Mouse (Mus musculus) kidney, adult 11 months (tissue): ENCODE measurements at regions not wholly inside any gene's neighbourhood (a gene's known extent, or its start where the extent isn't known, plus 50 kb on each side); places are given as distances from the start of the nearest gene placed in this dataset.
"Not testable (repeated sequence)": the region's sequence is repeated elsewhere in the genome, so short reads cannot be mapped to it uniquely, and the experiment has no call there.

Source experiments
- DNase-seq: peaks from one replicate; pipeline ENCODE4 v3.0.0; 2022

DNA sequence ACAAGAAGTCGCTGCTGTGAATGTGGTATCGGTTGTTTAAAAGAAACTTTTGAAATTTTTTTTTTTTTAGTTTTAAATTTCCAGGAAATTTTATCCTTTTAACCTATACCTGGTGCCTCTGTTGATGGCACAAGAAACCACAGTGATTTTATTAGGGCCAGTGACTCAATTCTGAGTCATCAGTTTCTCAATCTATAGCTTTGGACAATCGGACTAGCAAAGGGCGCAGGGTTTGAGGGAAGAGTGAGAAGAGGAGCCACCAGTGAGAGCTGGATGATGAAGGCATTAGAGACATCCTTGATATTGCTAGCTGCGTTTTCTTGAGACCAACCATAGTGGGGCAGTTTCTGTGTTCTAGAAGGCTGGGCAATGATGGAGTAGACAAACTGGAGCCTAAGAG, 55.4 kb upstream of the Il33 start:
- no peak for DNase-seq

DNA sequence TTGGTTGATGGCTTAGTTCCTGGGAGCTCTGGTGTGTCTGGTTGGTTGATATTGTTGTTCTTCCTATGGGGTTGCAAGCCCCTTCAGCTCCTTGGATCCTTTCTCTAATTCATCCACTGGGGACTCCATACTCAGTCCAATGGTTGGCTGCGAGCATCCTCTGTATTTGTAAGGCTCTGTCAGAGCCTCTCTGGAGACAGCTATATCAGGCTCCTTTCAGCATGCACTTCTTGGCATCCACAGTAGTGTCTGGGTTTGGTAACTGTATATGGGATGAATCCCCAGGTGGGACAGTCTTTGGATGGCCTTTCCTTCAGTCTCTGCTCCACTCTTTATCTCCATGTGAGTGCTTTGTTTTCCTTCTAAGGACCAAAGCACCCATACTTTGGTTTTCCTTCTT, 55.9 kb upstream of the Ranbp6 start:
- not testable (repeated sequence) for DNase-seq

DNA sequence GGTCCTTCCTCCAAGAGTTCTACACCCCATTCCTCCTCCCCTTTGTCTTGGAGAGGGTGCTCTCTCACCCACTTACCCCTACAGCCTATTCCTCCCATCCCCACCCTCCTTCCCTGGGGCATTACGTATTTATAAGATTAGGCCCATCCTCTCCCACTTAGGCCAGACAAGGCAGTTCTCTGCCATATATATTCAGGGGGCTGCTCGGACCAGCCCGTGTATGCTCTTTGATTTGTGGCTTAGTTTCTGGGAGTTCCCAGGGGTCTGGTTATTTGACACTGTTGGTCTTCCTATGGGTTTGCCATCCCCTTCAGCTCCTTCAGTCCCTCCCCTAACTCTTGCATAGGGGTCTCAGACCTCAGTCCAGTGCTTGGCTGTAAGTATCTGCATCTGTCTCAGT, 54.0 kb upstream of the Ranbp6 start:
- DNase-seq = no peak

DNA sequence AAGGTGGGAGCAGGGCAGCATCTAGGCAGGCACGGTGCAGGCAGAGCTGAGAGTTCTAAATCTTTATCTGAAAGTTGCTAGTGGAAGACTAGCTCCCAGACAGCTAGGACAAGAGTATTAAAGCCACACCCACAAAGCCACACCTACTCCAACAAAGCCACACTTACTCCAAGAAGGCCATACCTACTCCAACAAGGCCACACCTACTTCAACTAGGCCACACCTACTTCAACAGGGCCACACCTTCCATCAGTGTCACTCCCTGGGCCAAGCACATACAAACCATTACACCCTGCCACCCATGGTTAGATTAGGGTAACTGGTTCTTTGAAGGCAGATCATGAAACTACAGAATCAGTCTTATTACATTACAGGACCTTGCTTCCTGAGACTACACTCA, 52.4 kb upstream of the Ranbp6 start:
- no peak for DNase-seq

DNA sequence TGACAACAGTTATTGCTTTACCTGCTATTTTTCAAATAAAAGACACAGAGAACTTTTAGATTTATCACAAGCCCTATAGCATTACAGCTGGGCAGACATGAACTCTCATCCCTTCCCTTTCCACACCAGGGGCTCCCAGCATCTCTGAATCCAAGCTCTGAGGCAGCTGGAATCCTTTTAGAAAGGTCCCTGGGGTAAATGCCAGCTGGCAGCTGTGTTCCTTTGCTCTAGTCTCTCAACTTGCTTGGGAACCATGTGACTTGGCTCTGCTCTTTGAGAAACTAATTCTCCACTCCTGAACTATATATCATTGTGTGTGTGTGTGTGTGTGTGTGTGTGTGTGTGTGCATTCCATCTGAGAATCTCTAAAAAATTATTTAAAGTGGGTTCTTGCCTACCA, 50.0 kb upstream of the Ranbp6 start:
- DNase-seq = peak; percentile 14
